Mouse (Mus musculus) neural tube, embryonic 14.5 days (tissue): ENCODE measurements around the gene Osbpl11. TPM values are rescaled to one million over a fixed set of nuclear protein-coding genes. Genes with fewer than 3 reads are reported as not detected.
"Not testable (repeated sequence)": the region's sequence is repeated elsewhere in the genome, so short reads cannot be mapped to it uniquely, and the experiment has no call there.

Source experiments
- ATAC-seq: fragments of 200-750 bp; cut with Nextera tagmentation; 2 replicates; pipeline ENCODE4 v1.8.0; 2017; ENCODE audit warnings: low read depth, mild to moderate bottlenecking, moderate TSS enrichment, moderate library complexity
- H3K27ac ChIP-seq: fragments of 300-500 bp; sonication (generic); 2 replicates; pipeline ENCODE4 v1.5.1; 2014; ENCODE audit warnings: low read depth, mild to moderate bottlenecking, control low read depth, low read length, moderate library complexity, mixed read lengths
- H3K27me3 ChIP-seq: fragments of 300-500 bp; sonication (generic); 2 replicates; pipeline ENCODE4 v1.6.1; 2014; ENCODE audit warnings: low read length; ENCODE audit not compliant: control insufficient read depth, insufficient read depth
- H3K36me3 ChIP-seq: fragments of 300-500 bp; sonication (generic); 2 replicates; pipeline ENCODE4 v1.6.1; 2014; ENCODE audit warnings: low read length, mixed read lengths; ENCODE audit not compliant: control insufficient read depth, insufficient read depth
- H3K4me1 ChIP-seq: fragments of 300-500 bp; sonication (generic); 2 replicates; pipeline ENCODE4 v1.6.1; 2014; ENCODE audit warnings: low read length; ENCODE audit not compliant: control insufficient read depth, insufficient read depth
- H3K4me2 ChIP-seq: fragments of 300-500 bp; sonication (generic); 2 replicates; pipeline ENCODE4 v1.6.1; 2014; ENCODE audit warnings: mild to moderate bottlenecking, low read depth, low read length, control low read depth
- H3K4me3 ChIP-seq: fragments of 300-500 bp; sonication (generic); 2 replicates; pipeline ENCODE4 v1.5.1; 2014; ENCODE audit warnings: low read depth, low read length, control low read depth, mixed read lengths
- H3K9ac ChIP-seq: fragments of 300-500 bp; sonication (generic); replicated peaks from 2 replicates; pipeline ENCODE4 v1.6.1; 2014; ENCODE audit warnings: low read depth, mild to moderate bottlenecking, control low read depth, low read length, mixed read lengths
- H3K9me3 ChIP-seq: fragments of 300-500 bp; sonication (generic); 2 replicates; pipeline ENCODE4 v1.6.1; 2016; ENCODE audit warnings: low read length; ENCODE audit not compliant: control insufficient read depth
- WGBS: fragments of 180-500 bp; shearing (Covaris S2); extraction: QIAGEN DNeasy Blood & Tissue Kit; methylation state at CpG from one replicate; pipeline ENCODE4 v1.1.7; 2014; 5-methylcytosine and 5-hydroxymethylcytosine counted together
- polyA plus RNA-seq: library from polyadenylated mRNA; unstranded; fragments of >200 nt; fragmentation: Nextera tagmentation; extraction: Ambion mirVana; gene quantifications from 2 replicates; pipeline ENCODE4 v1.2.1, GENCODE M21; 2014

Gene Osbpl11
- polyA plus RNA-seq, 1 experiment from 2014 or later: 15.1 TPM

GRCm38 (mm10) chr16:33154992-33155391, 29.9 kb upstream of the Osbpl11 start:
- no peak overlapping the region for H3K4me2 ChIP-seq
- 57% methylated on average over 4 of the region's 4 CpGs for WGBS
- no peaks in the 10 kb centered on the region for H3K27me3 ChIP-seq
- ATAC-seq: no peak
- H3K9me3 ChIP-seq: no peaks in the 10 kb centered on the region
- H3K4me3 ChIP-seq: no peak overlapping the region
- H3K27ac ChIP-seq: no peak overlapping the region
- H3K36me3 ChIP-seq: no peaks in the 10 kb centered on the region
- no peak overlapping the region for H3K9ac ChIP-seq
- H3K4me1 ChIP-seq: no peaks in the 10 kb centered on the region

GRCm38 (mm10) chr16:33158006-33158405, 26.9 kb upstream of the Osbpl11 start:
- no peak overlapping the region for H3K27ac ChIP-seq
- H3K4me1 ChIP-seq: no peaks in the 10 kb centered on the region
- no peaks in the 10 kb centered on the region; the same call in 1 of the 2 replicates for H3K9me3 ChIP-seq
- WGBS: 84% methylated on average over 11 of the region's 11 CpGs
- H3K36me3 ChIP-seq: no peaks in the 10 kb centered on the region
- H3K9ac ChIP-seq: no peak overlapping the region
- no peak for ATAC-seq
- no peak overlapping the region for H3K4me3 ChIP-seq
- H3K27me3 ChIP-seq: no peaks in the 10 kb centered on the region
- H3K4me2 ChIP-seq: no peak overlapping the region

GRCm38 (mm10) chr16:33158590-33159071, 26.2 kb upstream of the Osbpl11 start:
- H3K36me3 ChIP-seq: no peaks in the 10 kb centered on the region
- no peak overlapping the region for H3K9ac ChIP-seq
- ATAC-seq: no peak
- H3K9me3 ChIP-seq: no peaks in the 10 kb centered on the region; the same call in 1 of the 2 replicates
- H3K4me2 ChIP-seq: no peak overlapping the region
- H3K27ac ChIP-seq: no peak overlapping the region
- no peak overlapping the region for H3K4me3 ChIP-seq
- 76% methylated on average over 14 of the region's 14 CpGs for WGBS
- no peaks in the 10 kb centered on the region for H3K4me1 ChIP-seq
- no peaks in the 10 kb centered on the region for H3K27me3 ChIP-seq

GRCm38 (mm10) chr16:33159363-33159762, 25.5 kb upstream of the Osbpl11 start:
- Histone ChIP-seq H3K9me3 (no peaks in the 10 kb centered on the region; the same call in 1 of the 2 replicates), H3K27me3 (no peaks in the 10 kb centered on the region), H3K36me3 (no peaks in the 10 kb centered on the region), H3K4me2 (no peak overlapping the region), H3K4me1 (no peaks in the 10 kb centered on the region), H3K27ac (no peak overlapping the region), H3K9ac (no peak overlapping the region), H3K4me3 (no peak overlapping the region)
- ATAC-seq: no peak
- WGBS: 96% methylated on average over 2 of the region's 2 CpGs

- WGBS: 83% methylated on average over 13 of the region's 13 CpGs
- H3K9me3 ChIP-seq: no peaks in the 10 kb centered on the region; the same call in 1 of the 2 replicates
- H3K4me3 ChIP-seq: no peak overlapping the region
- H3K4me1 ChIP-seq: no peaks in the 10 kb centered on the region
- H3K27ac ChIP-seq: no peak overlapping the region
- H3K9ac ChIP-seq: no peak overlapping the region
- no peaks in the 10 kb centered on the region for H3K36me3 ChIP-seq
- no peak for ATAC-seq
- no peak overlapping the region for H3K4me2 ChIP-seq
- no peaks in the 10 kb centered on the region for H3K27me3 ChIP-seq
Measured at GRCm38 (mm10) chr16:33163330-33164090, 21.4 kb upstream of the Osbpl11 start.

GRCm38 (mm10) chr16:33166284-33166683, 18.6 kb upstream of the Osbpl11 start:
- not testable (repeated sequence) for H3K9me3 ChIP-seq, H3K36me3 ChIP-seq, H3K9ac ChIP-seq, H3K4me2 ChIP-seq, H3K27me3 ChIP-seq, H3K4me1 ChIP-seq, H3K27ac ChIP-seq, ATAC-seq, H3K4me3 ChIP-seq
- WGBS: 74% methylated on average over 6 of the region's 6 CpGs

GRCm38 (mm10) chr16:33167537-33167936, 17.3 kb upstream of the Osbpl11 start:
- no peaks in the 10 kb centered on the region for H3K27me3 ChIP-seq
- H3K4me3 ChIP-seq: no peak overlapping the region
- WGBS: 44% methylated on average over 5 of the region's 5 CpGs
- ATAC-seq: no peak
- H3K36me3 ChIP-seq: no peaks in the 10 kb centered on the region
- no peak overlapping the region for H3K4me2 ChIP-seq
- H3K27ac ChIP-seq: no peak overlapping the region
- H3K9me3 ChIP-seq: no peaks in the 10 kb centered on the region
- no peak overlapping the region for H3K9ac ChIP-seq
- no peaks in the 10 kb centered on the region for H3K4me1 ChIP-seq

- Histone ChIP-seq H3K36me3 (no peaks in the 10 kb centered on the region), H3K4me1 (no peaks in the 10 kb centered on the region), H3K4me3 (no peak overlapping the region), H3K27me3 (no peaks in the 10 kb centered on the region), H3K9me3 (no peaks in the 10 kb centered on the region), H3K9ac (no peak overlapping the region), H3K4me2 (no peak overlapping the region), H3K27ac (no peak overlapping the region)
- 79% methylated on average over 8 of the region's 8 CpGs for WGBS
- ATAC-seq: no peak
Measured at GRCm38 (mm10) chr16:33169471-33170034, 15.3 kb upstream of the Osbpl11 start.
